Mouse (Mus musculus) splenic B cell, adult 2 months (primary cell): ENCODE measurements around the gene 1600002K03Rik.

Experiments used
- DNase-seq: peaks from one replicate; pipeline ENCODE4 v3.0.0-alpha.2; 2011; ENCODE audit warnings: low read depth, low spot score
- H3K27me3 ChIP-seq: 2 replicates; pipeline ENCODE4 v1.6.1; 2012; ENCODE audit warnings: mild to moderate bottlenecking, low read length, moderate library complexity, mixed read lengths; ENCODE audit not compliant: control insufficient read depth, poor library complexity, insufficient read depth, severe bottlenecking
- H3K36me3 ChIP-seq: 2 replicates; pipeline ENCODE4 v1.6.1; 2012; ENCODE audit warnings: mild to moderate bottlenecking, low read length, moderate library complexity, mixed read lengths; ENCODE audit not compliant: control insufficient read depth, poor library complexity, insufficient read depth, severe bottlenecking

1600002K03Rik gene

DNA sequence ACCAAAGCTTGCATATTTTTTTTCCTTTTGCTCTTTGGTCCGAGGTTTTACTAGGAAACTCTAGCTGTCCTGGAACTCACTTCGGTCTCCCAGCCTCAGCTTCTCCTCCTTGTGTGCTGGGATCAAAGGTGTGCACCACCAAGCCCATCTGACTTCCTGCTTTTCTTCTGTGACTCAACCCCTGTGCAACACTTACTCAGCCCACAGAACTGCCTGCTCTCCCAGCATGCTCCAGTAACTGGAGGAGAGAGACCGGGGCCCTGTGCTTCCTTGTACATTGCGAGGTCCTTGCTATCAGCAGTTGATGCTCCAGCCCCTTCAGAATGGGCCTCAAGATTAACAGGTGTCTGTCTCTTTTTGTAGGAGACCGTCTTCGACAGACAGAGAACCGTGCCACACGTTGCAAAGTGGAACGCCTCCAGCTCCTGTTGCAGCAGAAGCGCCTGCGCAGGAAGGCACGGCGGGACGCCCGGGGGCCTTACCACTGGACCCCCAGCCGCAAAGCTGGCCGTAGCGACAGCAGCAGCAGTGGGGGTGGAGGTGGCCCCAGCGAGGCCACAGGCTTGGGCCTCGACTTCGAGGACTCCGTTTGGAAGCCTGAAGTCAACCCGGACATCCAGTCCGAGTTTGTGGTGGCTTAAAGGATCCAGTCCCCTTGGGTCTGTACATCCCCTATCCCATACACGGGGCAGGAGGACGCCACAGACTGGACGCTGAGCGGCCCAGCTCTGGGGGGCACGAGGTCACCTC, 16.6 kb upstream of the 1600002K03Rik start:
- Histone ChIP-seq H3K27me3 (no peaks in the 10 kb centered on the region), H3K36me3 (peaks cover 32% of the 10 kb centered on the region)
- no peak for DNase-seq

- Histone ChIP-seq H3K36me3 (peaks cover 31% of the 10 kb centered on the region), H3K27me3 (no peaks in the 10 kb centered on the region)
- no peak for DNase-seq
Measured at GRCm38 (mm10) chr10:80156752-80157053, 16.0 kb upstream of the 1600002K03Rik start.

DNA sequence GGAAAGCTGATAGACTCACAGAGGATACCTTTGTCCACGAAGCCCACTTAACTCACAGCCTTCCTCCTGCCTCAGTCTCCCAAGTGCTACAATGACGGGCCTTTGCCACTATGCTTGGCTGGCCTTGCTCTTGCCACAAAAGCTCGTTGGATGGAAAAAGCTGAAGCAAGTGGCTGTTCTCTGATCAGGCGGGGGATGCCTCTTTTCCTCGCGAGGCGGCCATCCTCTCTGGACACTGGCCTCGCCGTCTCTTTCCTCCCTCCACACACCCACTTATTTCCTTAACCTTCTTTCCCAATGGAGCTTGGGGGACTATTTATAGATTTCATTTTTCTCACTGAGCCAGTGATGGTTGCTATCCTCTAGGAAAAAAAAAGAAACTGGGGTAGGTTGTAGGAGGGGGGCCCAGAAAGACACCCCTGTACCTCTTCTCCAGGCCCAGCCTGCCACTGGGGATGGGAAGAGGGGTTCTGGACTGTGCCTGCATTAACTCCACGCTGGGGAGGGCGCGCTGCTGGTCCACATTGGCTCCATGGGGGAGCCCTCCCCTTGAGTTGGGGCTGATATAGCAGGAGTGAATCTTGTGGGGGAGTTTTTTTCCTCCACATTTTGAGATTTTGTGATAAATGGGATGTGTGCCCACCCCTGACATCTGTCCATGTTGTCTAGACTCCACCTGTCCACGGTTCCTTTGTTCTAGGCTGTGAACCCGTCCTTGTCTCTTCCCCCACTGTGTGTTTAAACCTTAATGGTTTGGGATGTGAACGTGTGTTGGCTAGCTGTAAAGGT, 15.4 kb upstream of the 1600002K03Rik start:
- no peaks in the 10 kb centered on the region for H3K27me3 ChIP-seq
- H3K36me3 ChIP-seq: peaks cover 31% of the 10 kb centered on the region
- DNase-seq: no peak

DNA sequence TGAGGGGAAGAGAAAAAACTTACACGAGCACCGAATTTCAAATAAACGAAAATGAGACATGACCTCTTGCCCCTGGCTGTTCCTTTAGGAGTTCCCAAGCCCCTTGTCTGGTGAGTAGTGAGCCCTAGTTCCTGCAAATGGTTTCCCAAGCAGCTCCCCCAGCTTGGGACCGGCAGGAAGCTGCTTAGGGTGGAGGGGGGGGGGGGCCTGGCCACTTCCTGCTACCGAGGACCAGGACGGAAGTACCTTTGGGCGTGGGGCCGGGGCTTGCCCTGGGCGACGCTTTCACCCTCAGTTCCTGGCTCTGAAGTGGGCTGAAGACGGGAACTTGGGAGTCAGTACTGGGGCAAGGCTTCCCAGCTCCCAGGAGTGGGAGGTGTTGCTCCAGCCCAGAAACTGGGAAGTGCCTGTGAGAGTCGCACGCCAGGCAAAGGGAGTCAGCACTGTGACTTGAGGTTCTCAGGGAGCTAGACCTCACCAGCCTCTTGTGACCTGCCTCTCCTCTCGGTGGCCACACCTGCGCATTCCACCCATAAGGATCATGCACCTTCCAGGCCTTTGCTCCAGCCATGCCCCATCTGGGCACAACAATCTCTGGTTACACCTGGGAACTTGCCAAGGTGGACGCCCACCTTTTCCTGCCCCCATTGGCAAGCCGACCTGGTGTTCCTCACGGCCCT, 14.3 kb upstream of the 1600002K03Rik start:
- H3K27me3 ChIP-seq: no peaks in the 10 kb centered on the region
- peak; percentile 84 for DNase-seq
- H3K36me3 ChIP-seq: peaks cover 28% of the 10 kb centered on the region

- no peaks in the 10 kb centered on the region for H3K27me3 ChIP-seq
- DNase-seq: peak; percentile 89
- H3K36me3 ChIP-seq: peaks cover 22% of the 10 kb centered on the region
Measured at GRCm38 (mm10) chr10:80159021-80159560, 13.7 kb upstream of the 1600002K03Rik start.

GRCm38 (mm10) chr10:80159561-80160454, 12.9 kb upstream of the 1600002K03Rik start:
- peak; percentile 100 for DNase-seq
- Histone ChIP-seq H3K27me3 (no peaks in the 10 kb centered on the region), H3K36me3 (peaks cover 19% of the 10 kb centered on the region)

DNA sequence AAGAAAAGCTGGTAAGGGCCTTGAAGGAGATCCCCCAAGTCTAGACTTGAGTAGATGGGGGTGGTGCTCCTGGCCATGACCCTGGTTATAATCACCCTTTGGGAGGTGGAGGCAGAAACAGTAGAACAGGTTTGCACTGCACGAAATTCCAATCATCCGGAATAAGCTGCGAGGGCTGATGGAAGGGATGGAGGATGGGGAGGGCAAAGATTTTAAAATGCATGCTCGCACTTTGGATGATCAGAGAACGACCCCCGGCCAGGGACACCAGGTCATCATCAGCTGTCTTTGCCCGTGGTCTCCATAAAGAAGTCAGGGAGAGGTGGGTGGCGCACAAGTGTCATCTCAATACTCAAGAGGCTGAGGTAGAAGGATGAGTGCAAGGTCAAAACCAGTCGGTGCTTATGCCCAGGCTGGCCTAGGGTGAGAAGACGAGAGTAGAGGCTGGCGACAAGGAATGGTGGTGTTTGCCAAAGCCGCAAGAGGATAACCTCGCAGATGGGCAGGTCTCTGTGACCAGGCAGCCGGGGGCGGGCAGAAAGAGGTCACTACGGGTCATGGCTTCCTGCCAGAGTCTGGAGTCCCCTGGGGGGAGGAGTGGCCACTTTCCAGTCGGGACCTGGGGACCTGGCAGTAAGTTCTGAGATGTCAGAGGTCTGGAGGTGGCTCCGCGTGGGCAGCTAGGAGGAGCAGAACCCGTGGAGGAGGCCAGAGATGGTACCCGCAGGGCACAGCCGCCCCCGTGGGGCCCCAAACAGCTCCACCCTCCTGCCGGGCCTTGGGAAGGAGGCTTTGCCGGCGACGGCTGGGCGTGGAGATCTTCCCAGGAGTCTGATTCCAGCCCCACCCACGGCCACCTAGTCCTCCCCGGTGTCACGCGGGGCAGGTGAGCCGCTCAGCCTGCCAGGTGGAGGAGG, 12.0 kb upstream of the 1600002K03Rik start:
- Histone ChIP-seq H3K27me3 (no peaks in the 10 kb centered on the region), H3K36me3 (peaks cover 12% of the 10 kb centered on the region)
- peak; percentile 68 for DNase-seq

DNA sequence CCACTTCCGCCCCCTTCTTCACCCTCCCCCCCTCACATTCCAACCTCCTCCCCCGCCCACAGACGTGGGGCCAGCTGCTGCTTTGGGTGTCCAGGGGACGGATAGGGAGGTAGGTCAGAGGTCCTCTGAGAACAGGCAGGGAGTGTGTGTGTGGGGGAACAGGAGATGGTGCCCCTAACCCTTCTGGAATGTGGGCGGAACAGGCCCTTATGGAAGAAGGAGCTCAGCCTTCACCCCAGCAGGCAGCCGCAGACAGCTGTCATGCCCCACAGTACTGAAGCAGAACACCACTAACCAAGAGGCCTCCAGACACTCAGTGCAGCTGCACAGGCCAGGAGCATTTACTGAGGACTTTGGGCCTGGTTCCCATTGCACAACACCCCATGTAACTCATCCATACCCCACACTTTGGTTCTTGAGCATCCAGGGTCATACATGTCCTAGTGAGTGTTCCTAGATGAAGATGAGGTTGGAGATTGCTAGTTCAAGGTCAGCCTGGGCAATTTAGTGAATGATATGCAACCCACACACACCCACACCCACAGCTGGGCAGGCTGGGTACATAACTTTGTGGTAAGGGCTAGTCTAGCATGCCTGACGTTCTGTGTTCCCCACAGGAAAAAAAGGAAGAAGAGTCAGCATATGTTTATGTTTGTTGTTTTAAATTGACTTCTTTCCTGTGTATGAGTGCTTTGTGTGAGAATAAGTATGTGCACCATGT, 11.1 kb upstream of the 1600002K03Rik start:
- no peak for DNase-seq
- no peaks in the 10 kb centered on the region for H3K27me3 ChIP-seq

GRCm38 (mm10) chr10:80162243-80162608, 10.5 kb upstream of the 1600002K03Rik start:
- DNase-seq: no peak
- no peaks in the 10 kb centered on the region for H3K27me3 ChIP-seq

More for the DNA sequence above, 11.1 kb upstream of the 1600002K03Rik start:
- H3K36me3 ChIP-seq: peaks cover 4% of the 10 kb centered on the region

GRCm38 (mm10) chr10:80162716-80163299, 9.9 kb upstream of the 1600002K03Rik start:
- no peaks in the 10 kb centered on the region for H3K36me3 ChIP-seq
- no peak for DNase-seq
- H3K27me3 ChIP-seq: no peaks in the 10 kb centered on the region

More at GRCm38 (mm10) chr10:80162243-80162608, 10.5 kb upstream of the 1600002K03Rik start:
- H3K36me3 ChIP-seq: no peaks in the 10 kb centered on the region; the same call in 1 of the 2 replicates

DNA sequence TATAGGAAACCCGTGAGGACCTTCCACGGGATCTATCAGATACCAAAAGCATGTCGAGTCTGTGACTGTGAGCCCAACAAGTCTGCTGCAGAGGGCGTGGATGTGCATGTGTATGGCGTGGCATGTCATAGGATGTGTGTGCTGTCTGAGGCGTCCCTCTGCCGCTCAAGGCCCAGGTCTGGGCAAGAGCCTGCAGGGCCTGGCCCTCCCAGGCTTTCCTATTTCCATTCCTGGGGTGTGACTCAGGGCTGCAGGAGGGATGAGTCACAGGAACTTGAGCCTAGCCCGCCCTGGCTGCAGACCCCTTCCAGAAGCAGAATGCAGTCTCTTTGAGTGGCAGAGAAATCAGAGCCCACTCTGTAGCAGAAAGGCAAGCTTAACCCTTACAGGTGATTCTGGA, 9.0 kb upstream of the 1600002K03Rik start:
- H3K27me3 ChIP-seq: no peaks in the 10 kb centered on the region
- DNase-seq: no peak
- H3K36me3 ChIP-seq: no peaks in the 10 kb centered on the region

GRCm38 (mm10) chr10:80164161-80164997, 8.4 kb upstream of the 1600002K03Rik start:
- Histone ChIP-seq H3K36me3 (no peaks in the 10 kb centered on the region), H3K27me3 (no peaks in the 10 kb centered on the region)
- no peak for DNase-seq
